Mouse (Mus musculus) heart, postnatal 4 days (tissue): ENCODE results near the gene Slc44a5. TPM values are rescaled to one million over a fixed set of nuclear protein-coding genes. Genes with fewer than 3 reads are reported as not detected.

Source experiments
- DNase-seq: peaks from one replicate; pipeline ENCODE4 v3.0.0; 2021
- total RNA-seq, 2 experiments: library from RNA; stranded (reverse); gene quantifications; 2 replicates each; pipeline ENCODE4 v1.2.3; 2021

Slc44a5 gene
- total RNA-seq, 2 experiments from 2014 or later = 0.29 to 0.50 TPM

DNA sequence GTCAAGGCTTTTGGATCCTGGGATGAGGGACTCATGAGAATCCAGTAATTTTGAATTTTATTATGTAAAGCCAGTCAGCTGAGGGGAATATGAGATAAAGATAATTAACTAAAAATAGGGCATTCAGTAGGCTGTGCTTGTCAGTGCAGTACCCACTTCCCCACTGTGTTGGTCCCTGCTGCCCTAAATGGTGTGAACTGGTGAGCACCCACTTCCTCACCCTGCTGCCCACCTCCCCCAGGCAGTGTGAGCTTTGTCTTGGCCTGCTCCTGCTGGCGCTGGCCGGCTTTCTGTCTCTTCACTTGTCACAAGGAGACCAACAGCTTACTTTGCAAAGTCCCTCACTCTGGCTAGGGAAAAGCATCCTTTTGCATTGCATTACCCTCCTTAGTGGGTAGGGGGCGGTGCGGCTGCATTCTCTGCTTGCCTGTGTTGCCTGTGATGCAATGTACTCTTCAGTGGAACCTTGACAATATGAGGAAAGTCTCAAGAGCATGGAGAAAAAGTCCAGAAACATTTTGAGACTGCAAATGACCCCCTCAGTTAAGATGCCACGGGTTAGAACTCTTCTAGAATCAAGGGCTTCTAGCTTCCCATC lies 344.5 kb downstream of the Slc44a5 start:
- peak; percentile 23 for DNase-seq

Other genes starting within 250 kb of the Slc44a5 start
- 10 to 100 TPM; 12.9 to 17.8 TPM for gene St6galnac3, start 248.3 kb upstream of the Slc44a5 start, total RNA-seq
- gene Asb17, start 129.2 kb upstream of the Slc44a5 start, total RNA-seq = not detected
- under 1 TPM; 0.29 to 0.31 TPM for gene Msh4, start 67.3 kb upstream of the Slc44a5 start, total RNA-seq
- gene Rabggtb, start 60.4 kb upstream of the Slc44a5 start, total RNA-seq = 100 to 1,000 TPM; 108 to 110 TPM
- 100 to 1,000 TPM; 579 to 585 TPM for gene Acadm, start 28.8 kb upstream of the Slc44a5 start, total RNA-seq